Mouse (Mus musculus): Measurements from ENCODE around the gene Brwd3. TPM values are rescaled to one million over a fixed set of nuclear protein-coding genes. Genes with fewer than 3 reads are reported as not detected.

Brwd3 gene
- polyA plus RNA-seq, 1 experiment: 0.78 TPM

- Histone ChIP-seq H3K27ac (ENCODE audit: insufficient read depth, low read depth, low read length) (no peak overlapping the region), H3K4me3 (ENCODE audit: insufficient read depth, low read depth, low read length) (no peak overlapping the region), H3K27me3 (replicated peaks; ENCODE audit: control insufficient read depth, insufficient read depth, low read length) (no peaks in the 10 kb centered on the region), H3K36me3 (ENCODE audit: control insufficient read depth, insufficient read depth, low read length) (no peaks in the 10 kb centered on the region), H3K4me1 (ENCODE audit: control insufficient read depth, insufficient read depth, low read length) (no peaks in the 10 kb centered on the region)
- no peak for DNase-seq
- TF ChIP-seq CTCF (conservative IDR thresholded peaks at IDR 0.05; ENCODE audit: insufficient read depth, insufficient read length, low read depth, low read length) (no peak), POLR2A (IDR thresholded peaks at IDR 0.05; ENCODE audit: low read depth, low read length) (no peak)
Measured at GRCm38 (mm10) chrX:108831231-108831630, 2.9 kb downstream of the Brwd3 start.

GRCm38 (mm10) chrX:108828111-108828510 lies 6.1 kb downstream of the Brwd3 start:
- 71% methylated on average over 2 of the region's 2 CpGs for WGBS
- Histone ChIP-seq H3K27ac (ENCODE audit: insufficient read depth, low read depth, low read length) (no peak overlapping the region), H3K36me3 (ENCODE audit: control insufficient read depth, insufficient read depth, low read length) (no peaks in the 10 kb centered on the region), H3K4me1 (ENCODE audit: control insufficient read depth, insufficient read depth, low read length) (no peaks in the 10 kb centered on the region), H3K27me3 (replicated peaks; ENCODE audit: control insufficient read depth, insufficient read depth, low read length) (no peaks in the 10 kb centered on the region), H3K4me3 (ENCODE audit: insufficient read depth, low read depth, low read length) (no peak overlapping the region)
- DNase-seq: no peak
- TF ChIP-seq CTCF (conservative IDR thresholded peaks at IDR 0.05; ENCODE audit: insufficient read depth, insufficient read length, low read depth, low read length): no peak
- TF ChIP-seq POLR2A (IDR thresholded peaks at IDR 0.05; ENCODE audit: low read depth, low read length): no peak

- Histone ChIP-seq H3K4me3 (ENCODE audit: insufficient read depth, low read depth, low read length) (no peak overlapping the region), H3K27me3 (replicated peaks; ENCODE audit: control insufficient read depth, insufficient read depth, low read length) (no peaks in the 10 kb centered on the region), H3K27ac (ENCODE audit: insufficient read depth, low read depth, low read length) (no peak overlapping the region), H3K36me3 (ENCODE audit: control insufficient read depth, insufficient read depth, low read length) (no peaks in the 10 kb centered on the region), H3K4me1 (ENCODE audit: control insufficient read depth, insufficient read depth, low read length) (no peaks in the 10 kb centered on the region)
- WGBS: 82% methylated on average over 3 of the region's 3 CpGs
- DNase-seq: no peak
- TF ChIP-seq POLR2A (IDR thresholded peaks at IDR 0.05; ENCODE audit: low read depth, low read length) (no peak), CTCF (conservative IDR thresholded peaks at IDR 0.05; ENCODE audit: insufficient read depth, insufficient read length, low read depth, low read length) (no peak)
Measured at GRCm38 (mm10) chrX:108797268-108797667, 36.9 kb downstream of the Brwd3 start.

GRCm38 (mm10) chrX:108783724-108784123 lies 50.4 kb downstream of the Brwd3 start:
- no peaks in the 10 kb centered on the region for H3K36me3 ChIP-seq (ENCODE audit: control insufficient read depth, insufficient read depth, low read length)
- DNase-seq: no peak
- no peaks in the 10 kb centered on the region for H3K27me3 ChIP-seq (replicated peaks; ENCODE audit: control insufficient read depth, insufficient read depth, low read length)
- no peaks in the 10 kb centered on the region for H3K4me1 ChIP-seq (ENCODE audit: control insufficient read depth, insufficient read depth, low read length)
- 97% methylated on average over 4 of the region's 4 CpGs for WGBS
- H3K27ac ChIP-seq (ENCODE audit: insufficient read depth, low read depth, low read length): no peak overlapping the region
- no peak overlapping the region for H3K4me3 ChIP-seq (ENCODE audit: insufficient read depth, low read depth, low read length)
- TF ChIP-seq CTCF (conservative IDR thresholded peaks at IDR 0.05; ENCODE audit: insufficient read depth, insufficient read length, low read depth, low read length) (no peak), POLR2A (IDR thresholded peaks at IDR 0.05; ENCODE audit: low read depth, low read length) (no peak)

GRCm38 (mm10) chrX:108731755-108732154 lies 102.4 kb downstream of the Brwd3 start:
- Histone ChIP-seq H3K4me3 (ENCODE audit: insufficient read depth, low read depth, low read length) (no peak overlapping the region), H3K27me3 (replicated peaks; ENCODE audit: control insufficient read depth, insufficient read depth, low read length) (no peaks in the 10 kb centered on the region), H3K4me1 (ENCODE audit: control insufficient read depth, insufficient read depth, low read length) (no peaks in the 10 kb centered on the region), H3K36me3 (ENCODE audit: control insufficient read depth, insufficient read depth, low read length) (no peaks in the 10 kb centered on the region), H3K27ac (ENCODE audit: insufficient read depth, low read depth, low read length) (no peak overlapping the region)
- TF ChIP-seq CTCF (conservative IDR thresholded peaks at IDR 0.05; ENCODE audit: insufficient read depth, insufficient read length, low read depth, low read length) (no peak), POLR2A (IDR thresholded peaks at IDR 0.05; ENCODE audit: low read depth, low read length) (no peak)
- DNase-seq: peak; percentile 1

- Histone ChIP-seq H3K27me3 (replicated peaks; ENCODE audit: control insufficient read depth, insufficient read depth, low read length) (no peaks in the 10 kb centered on the region), H3K36me3 (ENCODE audit: control insufficient read depth, insufficient read depth, low read length) (no peaks in the 10 kb centered on the region), H3K4me1 (ENCODE audit: control insufficient read depth, insufficient read depth, low read length) (no peaks in the 10 kb centered on the region), H3K27ac (ENCODE audit: insufficient read depth, low read depth, low read length) (no peak overlapping the region), H3K4me3 (ENCODE audit: insufficient read depth, low read depth, low read length) (no peak overlapping the region)
- WGBS: 80% methylated on average over 1 of the region's 1 CpGs
- no peak for TF ChIP-seq CTCF (conservative IDR thresholded peaks at IDR 0.05; ENCODE audit: insufficient read depth, insufficient read length, low read depth, low read length)
- TF ChIP-seq POLR2A (IDR thresholded peaks at IDR 0.05; ENCODE audit: low read depth, low read length): no peak
- DNase-seq: no peak
Measured at GRCm38 (mm10) chrX:108729564-108729963, 104.6 kb downstream of the Brwd3 start.

- no peak overlapping the region for H3K27ac ChIP-seq (ENCODE audit: insufficient read depth, low read depth, low read length)
- 75% methylated on average over 3 of the region's 3 CpGs for WGBS
- H3K4me3 ChIP-seq (ENCODE audit: insufficient read depth, low read depth, low read length): no peak overlapping the region
- no peaks in the 10 kb centered on the region for H3K27me3 ChIP-seq (replicated peaks; ENCODE audit: control insufficient read depth, insufficient read depth, low read length)
- TF ChIP-seq POLR2A (IDR thresholded peaks at IDR 0.05; ENCODE audit: low read depth, low read length): no peak
- TF ChIP-seq CTCF (conservative IDR thresholded peaks at IDR 0.05; ENCODE audit: insufficient read depth, insufficient read length, low read depth, low read length): no peak
- no peaks in the 10 kb centered on the region for H3K4me1 ChIP-seq (ENCODE audit: control insufficient read depth, insufficient read depth, low read length)
- no peak for DNase-seq
- H3K36me3 ChIP-seq (ENCODE audit: control insufficient read depth, insufficient read depth, low read length): no peaks in the 10 kb centered on the region
Measured at GRCm38 (mm10) chrX:108729068-108729467, 105.1 kb downstream of the Brwd3 start.

GRCm38 (mm10) chrX:108728334-108728733 lies 105.8 kb downstream of the Brwd3 start:
- Histone ChIP-seq H3K27me3 (replicated peaks; ENCODE audit: control insufficient read depth, insufficient read depth, low read length) (no peaks in the 10 kb centered on the region), H3K4me3 (ENCODE audit: insufficient read depth, low read depth, low read length) (no peak overlapping the region), H3K36me3 (ENCODE audit: control insufficient read depth, insufficient read depth, low read length) (no peaks in the 10 kb centered on the region), H3K4me1 (ENCODE audit: control insufficient read depth, insufficient read depth, low read length) (no peaks in the 10 kb centered on the region), H3K27ac (ENCODE audit: insufficient read depth, low read depth, low read length) (no peak overlapping the region)
- DNase-seq: no peak
- WGBS: 54% methylated on average over 3 of the region's 3 CpGs
- TF ChIP-seq CTCF (conservative IDR thresholded peaks at IDR 0.05; ENCODE audit: insufficient read depth, insufficient read length, low read depth, low read length): no peak
- no peak for TF ChIP-seq POLR2A (IDR thresholded peaks at IDR 0.05; ENCODE audit: low read depth, low read length)

All from kidney, adult 2 months (tissue).